Comparison of ENCODE assay signal across 21 mouse cellular contexts in the genomic region with DNA sequence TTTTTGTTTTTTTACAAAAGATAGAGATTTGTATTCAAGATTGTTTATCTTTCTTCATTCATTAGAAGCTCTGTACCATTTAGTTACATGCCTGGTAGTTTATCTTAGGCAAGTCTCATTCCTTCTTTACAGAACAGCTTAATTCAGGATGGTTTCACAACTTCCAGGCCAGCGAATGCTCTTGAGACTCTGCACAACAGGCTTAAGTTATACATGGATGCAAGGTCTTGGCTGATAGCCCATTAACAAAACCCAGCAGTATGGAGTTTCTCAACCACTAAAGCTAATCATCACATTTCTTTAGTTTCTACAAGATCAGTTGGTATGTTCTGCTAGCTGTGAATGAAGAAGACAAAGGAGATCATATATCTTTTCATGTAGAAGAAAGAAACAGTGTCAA.
DNase-seq lines count a peak whose midpoint lies in the region; ATAC-seq and TF ChIP-seq lines count a peak whose summit lies in the region.
"Had no signal": no experiment of that assay in that cellular context is flagged by ENCODE, and none has a peak within 500 bp of the region (broad histone marks: within the 10 kb centered on the region; RNA-seq: fewer than 3 reads in every experiment).

No protein-coding gene starts in this region.

- no peak for TF ChIP-seq CTCF in lung, embryonic 14.5 days (IDR thresholded peaks at IDR 0.05; ENCODE audit: low read depth)

- peak; percentile 38; the same call in 1 of the 2 replicates for ATAC-seq in lung, embryonic 14.5 days (ENCODE audit: insufficient read depth)
- ATAC-seq in lung, embryonic 16.5 days (ENCODE audit: low read depth): peak; percentile 87
- ATAC-seq: forebrain, embryonic 14.5 days; forebrain, embryonic 16.5 days had no signal

- no peak overlapping the region for H3K4me3 ChIP-seq in lung, embryonic 14.5 days (ENCODE audit: low read depth, low read length)
- no peak overlapping the region for H3K4me3 ChIP-seq in lung, embryonic 16.5 days (ENCODE audit: low read length)
- H3K4me3 ChIP-seq: embryonic facial prominence, embryonic 12.5 days; embryonic facial prominence, embryonic 15.5 days; erythroblast, embryonic 14.5 days; forebrain, embryonic 10.5 days; forebrain, embryonic 12.5 days had no signal

- H3K27me3 ChIP-seq in lung, embryonic 14.5 days (ENCODE audit: insufficient read depth, low read length): no peaks in the 10 kb centered on the region
- no peaks in the 10 kb centered on the region for H3K27me3 ChIP-seq in lung, embryonic 16.5 days (ENCODE audit: control insufficient read depth, insufficient read depth, low read depth, low read length)
- H3K27me3 ChIP-seq: embryonic facial prominence, embryonic 12.5 days; embryonic facial prominence, embryonic 15.5 days; forebrain, embryonic 12.5 days had no signal

- H3K27ac ChIP-seq in lung, embryonic 14.5 days (ENCODE audit: low read depth): no peak overlapping the region
- H3K27ac ChIP-seq in lung, embryonic 16.5 days (ENCODE audit: low read length): no peak overlapping the region
- H3K27ac ChIP-seq: embryonic facial prominence, embryonic 12.5 days; embryonic facial prominence, embryonic 15.5 days; forebrain, embryonic 10.5 days; forebrain, embryonic 12.5 days had no signal

- no peaks in the 10 kb centered on the region for H3K4me1 ChIP-seq in lung, embryonic 14.5 days (ENCODE audit: insufficient read depth)
- no peaks in the 10 kb centered on the region for H3K4me1 ChIP-seq in lung, embryonic 16.5 days (replicated peaks; ENCODE audit: control insufficient read depth, insufficient read depth, low read length)
- H3K4me1 ChIP-seq: embryonic facial prominence, embryonic 12.5 days; embryonic facial prominence, embryonic 15.5 days; forebrain, embryonic 10.5 days; forebrain, embryonic 12.5 days had no signal

- no peaks in the 10 kb centered on the region for H3K36me3 ChIP-seq in lung, embryonic 14.5 days (ENCODE audit: insufficient read depth)
- H3K36me3 ChIP-seq in lung, embryonic 16.5 days (ENCODE audit: control insufficient read depth, insufficient read depth, low read length): no peaks in the 10 kb centered on the region
- H3K36me3 ChIP-seq: embryonic facial prominence, embryonic 12.5 days; embryonic facial prominence, embryonic 15.5 days; forebrain, embryonic 10.5 days; forebrain, embryonic 12.5 days had no signal

- 75% methylated on average over 1 of the region's 1 CpGs for WGBS in lung, embryonic 14.5 days
- WGBS in lung, embryonic 16.5 days: 68% methylated on average over 1 of the region's 1 CpGs

- H3K9ac ChIP-seq in lung, embryonic 14.5 days: no peak overlapping the region
- no peak overlapping the region for H3K9ac ChIP-seq in lung, embryonic 16.5 days (ENCODE audit: low read length)
- H3K9ac ChIP-seq: embryonic facial prominence, embryonic 12.5 days; embryonic facial prominence, embryonic 15.5 days; forebrain, embryonic 12.5 days had no signal

- H3K9me3 ChIP-seq in lung, embryonic 14.5 days (ENCODE audit: low read depth, low read length): no peaks in the 10 kb centered on the region
- no peaks in the 10 kb centered on the region for H3K9me3 ChIP-seq in lung, embryonic 16.5 days (ENCODE audit: control insufficient read depth, low read length)
- H3K9me3 ChIP-seq: embryonic facial prominence, embryonic 12.5 days; embryonic facial prominence, embryonic 15.5 days; forebrain, embryonic 10.5 days; forebrain, embryonic 12.5 days had no signal

- H3K4me2 ChIP-seq in lung, embryonic 14.5 days: no peak overlapping the region
- H3K4me2 ChIP-seq in lung, embryonic 16.5 days (ENCODE audit: low read depth, low read length): no peak overlapping the region
- H3K4me2 ChIP-seq: embryonic facial prominence, embryonic 12.5 days; embryonic facial prominence, embryonic 15.5 days; forebrain, embryonic 12.5 days had no signal

- DNase-seq in lung, embryonic 14.5 days: peak; percentile 62
- DNase-seq in lung, postnatal 14 days: no peak
- no peak for DNase-seq in lung, adult 18-20 months
- DNase-seq: adrenal gland, adult 2 months; adrenal gland, postnatal 10 days; adrenal gland, postnatal 25 days; cerebellum, adult 11 months; cerebellum, adult 18-20 months; cerebellum, adult 8-10 months; cerebellum, adult 9-11 months; cerebellum, postnatal 14 days; cerebellum, postnatal 36 days; embryo, embryonic 11 days had no signal
